Mouse (Mus musculus): ENCODE data around the gene Kcnn3. TPM values are rescaled to one million over a fixed set of nuclear protein-coding genes. Genes with fewer than 3 reads are reported as not detected.

The Kcnn3 gene
- polyA plus RNA-seq, 1 experiment = not detected

DNA sequence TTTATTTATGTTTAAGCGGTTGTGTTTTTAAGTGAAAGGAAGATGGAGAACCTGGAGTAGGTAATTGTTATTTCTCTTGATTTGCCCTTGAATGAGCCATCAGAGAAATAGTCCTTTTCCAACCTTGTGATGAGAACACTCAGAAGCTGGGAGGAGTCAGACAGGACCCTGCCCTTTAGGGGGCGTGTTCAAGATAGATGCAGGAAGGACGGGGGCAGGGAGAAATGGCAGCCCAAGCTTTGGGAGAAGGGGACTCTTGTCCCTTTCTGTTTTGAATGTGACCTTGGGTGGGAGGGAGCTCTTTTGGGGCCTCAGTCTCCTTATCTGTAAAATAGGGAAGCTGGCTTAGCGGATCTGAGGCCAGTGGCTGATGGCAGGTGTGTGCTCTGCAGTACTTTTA, 34.0 kb downstream of the Kcnn3 start:
- TF ChIP-seq FLI1 (IDR thresholded peaks at IDR 0.05; ENCODE audit: low read length) (no peak), GATA1 (IDR thresholded peaks at IDR 0.05; ENCODE audit: borderline replicate concordance, low read length) (no peak)
- no peak overlapping the region for H3K4me3 ChIP-seq (replicated peaks)

DNA sequence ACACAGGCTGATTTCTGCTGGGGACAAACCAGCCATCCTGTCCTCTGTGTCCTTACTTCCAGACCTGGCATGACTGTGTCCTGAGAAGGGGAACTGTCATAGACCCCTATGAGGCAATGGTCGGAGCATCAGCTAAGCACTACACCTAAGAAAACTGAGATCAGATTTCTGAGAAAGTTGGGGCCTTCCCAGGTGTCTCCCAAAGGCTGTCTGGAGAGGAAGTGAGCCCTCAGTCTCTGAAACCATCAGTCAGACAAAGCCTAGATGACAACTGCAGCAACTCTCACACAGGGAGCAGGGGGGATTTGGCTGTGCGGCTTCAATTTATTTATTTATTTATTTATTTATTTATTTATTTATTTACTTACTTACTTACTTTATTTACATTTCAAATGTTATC, 34.6 kb downstream of the Kcnn3 start:
- H3K27me3 ChIP-seq (replicated peaks) = peaks cover 63% of the 10 kb centered on the region
- TF ChIP-seq FLI1 (IDR thresholded peaks at IDR 0.05; ENCODE audit: low read length) (no peak), GATA1 (IDR thresholded peaks at IDR 0.05; ENCODE audit: borderline replicate concordance, low read length) (no peak)

More for the DNA sequence above, 34.0 kb downstream of the Kcnn3 start:
- no peaks in the 10 kb centered on the region for H3K36me3 ChIP-seq (replicated peaks; ENCODE audit: low read length)
- peaks cover 62% of the 10 kb centered on the region for H3K27me3 ChIP-seq (replicated peaks)
- peaks cover 2% of the 10 kb centered on the region; the same call in 1 of the 2 replicates for H3K9me3 ChIP-seq
- H3K4me1 ChIP-seq = peaks cover 12% of the 10 kb centered on the region

DNA sequence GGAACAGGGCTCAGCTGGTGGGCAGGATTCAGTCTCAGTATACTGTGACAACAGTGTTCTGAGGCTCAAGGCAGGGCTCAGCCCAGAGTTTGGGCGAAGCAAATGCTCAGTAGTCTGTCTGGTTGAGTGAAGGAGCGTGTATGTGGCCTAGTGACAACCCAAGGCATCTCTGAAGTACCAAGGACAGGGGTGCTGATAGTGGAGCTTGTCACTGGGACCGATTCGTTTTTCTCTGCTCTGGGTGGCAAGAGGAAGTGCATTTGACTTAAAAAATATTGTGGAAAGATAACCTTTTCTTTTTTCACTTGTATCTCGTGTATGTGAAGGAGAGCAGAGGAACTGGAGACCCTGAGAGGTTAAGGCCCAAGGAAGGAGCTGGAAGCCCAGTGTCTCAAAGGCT, 37.8 kb downstream of the Kcnn3 start:
- Histone ChIP-seq H3K4me3 (replicated peaks) (no peak overlapping the region), H3K27me3 (replicated peaks) (peaks cover 55% of the 10 kb centered on the region), H3K4me1 (peaks cover 4% of the 10 kb centered on the region; the same call in 1 of the 2 replicates), H3K9me3 (peaks cover 2% of the 10 kb centered on the region; the same call in 1 of the 2 replicates), H3K36me3 (replicated peaks; ENCODE audit: low read length) (no peaks in the 10 kb centered on the region)
- TF ChIP-seq GATA1 (IDR thresholded peaks at IDR 0.05; ENCODE audit: borderline replicate concordance, low read length) (no peak), FLI1 (IDR thresholded peaks at IDR 0.05; ENCODE audit: low read length) (no peak)

More for the DNA sequence above, 34.6 kb downstream of the Kcnn3 start:
- Histone ChIP-seq H3K4me1 (peaks cover 5% of the 10 kb centered on the region), H3K9me3 (peaks cover 2% of the 10 kb centered on the region; the same call in 1 of the 2 replicates), H3K36me3 (replicated peaks; ENCODE audit: low read length) (no peaks in the 10 kb centered on the region), H3K4me3 (replicated peaks) (no peak overlapping the region)

DNA sequence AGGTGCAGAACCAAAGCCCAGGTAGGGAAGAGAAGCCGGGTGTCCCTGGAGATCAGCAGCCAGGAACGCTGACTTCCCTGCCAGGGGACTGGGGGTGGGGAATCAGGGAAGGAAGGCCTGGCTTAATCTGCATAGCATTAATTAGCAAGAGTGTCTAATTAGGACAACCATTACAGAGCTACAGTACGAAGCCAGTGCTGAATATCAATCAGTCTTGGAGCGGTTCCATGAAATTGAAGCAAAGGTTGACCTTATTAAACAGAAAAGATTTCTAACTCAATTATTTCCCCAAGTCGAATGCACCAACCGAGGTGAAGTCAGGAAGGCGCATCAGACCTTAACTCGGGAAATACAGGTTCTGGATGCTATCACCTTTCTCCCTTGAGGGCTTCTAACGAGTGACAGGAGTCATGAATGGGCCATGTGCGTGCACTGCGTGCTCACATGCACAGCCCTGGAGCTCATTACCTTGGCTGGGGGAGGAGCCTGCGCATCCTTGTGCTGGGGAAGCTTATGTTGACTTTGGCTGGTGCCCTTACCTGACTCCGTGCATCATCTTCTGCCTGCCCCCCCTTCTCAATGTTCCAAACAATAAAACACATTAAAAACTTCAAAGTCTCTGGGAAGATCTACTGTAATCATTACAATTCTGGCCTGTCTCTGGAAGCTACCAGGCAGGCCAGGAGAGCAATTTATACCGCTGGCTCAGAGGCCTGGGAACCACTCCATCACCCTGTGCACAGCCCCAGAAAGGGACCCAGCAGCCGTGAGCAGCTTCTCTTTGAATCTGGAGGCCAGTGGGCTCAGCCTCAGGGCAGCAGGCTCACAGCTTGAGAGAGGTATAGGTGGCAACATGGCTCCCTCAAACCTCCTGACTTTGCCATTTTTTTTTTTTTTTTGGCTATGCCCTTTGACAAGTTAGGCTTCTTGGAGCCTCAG, 39.3 kb downstream of the Kcnn3 start:
- Histone ChIP-seq H3K4me1 (peaks cover 4% of the 10 kb centered on the region; the same call in 1 of the 2 replicates), H3K9me3 (no peaks in the 10 kb centered on the region), H3K27me3 (replicated peaks) (peaks cover 61% of the 10 kb centered on the region), H3K36me3 (replicated peaks; ENCODE audit: low read length) (no peaks in the 10 kb centered on the region), H3K4me3 (replicated peaks) (no peak overlapping the region)
- TF ChIP-seq FLI1 (IDR thresholded peaks at IDR 0.05; ENCODE audit: low read length) (no peak), GATA1 (IDR thresholded peaks at IDR 0.05; ENCODE audit: borderline replicate concordance, low read length) (no peak)

DNA sequence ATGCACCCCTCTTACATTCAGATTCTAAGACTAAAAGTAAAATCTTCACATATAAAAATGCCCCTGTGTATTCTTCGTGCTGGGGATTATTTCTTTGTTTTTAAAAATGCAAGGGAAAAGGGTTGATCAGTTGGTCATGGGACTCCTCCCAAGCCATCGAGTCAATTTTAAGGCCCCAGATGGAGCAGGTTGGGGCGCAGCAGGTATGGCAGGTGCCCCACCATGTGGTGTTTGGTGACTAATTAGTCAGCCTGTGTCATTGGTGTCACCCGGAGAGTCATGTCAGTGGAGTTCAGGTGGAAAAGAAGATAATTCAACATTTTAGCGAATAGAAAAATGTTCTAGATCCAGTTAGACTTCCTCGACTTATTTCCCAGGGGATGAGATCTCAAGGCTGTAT, 41.4 kb downstream of the Kcnn3 start:
- Histone ChIP-seq H3K36me3 (replicated peaks; ENCODE audit: low read length) (no peaks in the 10 kb centered on the region), H3K4me1 (peaks cover under 1% of the 10 kb centered on the region; the same call in 1 of the 2 replicates), H3K9me3 (no peaks in the 10 kb centered on the region), H3K4me3 (replicated peaks) (no peak overlapping the region), H3K27me3 (replicated peaks) (peaks cover 62% of the 10 kb centered on the region)
- TF ChIP-seq GATA1 (IDR thresholded peaks at IDR 0.05; ENCODE audit: borderline replicate concordance, low read length) = no peak
- TF ChIP-seq FLI1 (IDR thresholded peaks at IDR 0.05; ENCODE audit: low read length) = no peak

DNA sequence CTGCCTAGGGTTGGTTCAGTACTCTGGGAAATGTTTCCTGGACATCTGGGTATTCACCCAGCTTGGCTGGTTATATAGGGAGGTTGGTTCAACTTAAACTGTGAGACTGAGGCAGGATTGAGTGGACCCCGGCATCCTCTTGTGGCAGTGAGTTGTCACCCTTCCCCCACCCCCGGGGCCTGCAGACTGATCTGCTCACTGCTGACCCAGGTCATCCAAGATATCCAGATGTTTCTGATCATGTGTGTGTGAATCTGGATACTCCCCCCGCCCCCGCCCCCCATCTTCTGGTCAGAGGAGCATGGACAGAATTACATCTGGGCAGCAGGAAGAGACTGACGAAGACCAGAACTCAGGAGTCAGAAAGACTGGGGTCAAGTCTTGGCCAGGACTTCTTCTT, 45.4 kb downstream of the Kcnn3 start:
- Histone ChIP-seq H3K27me3 (replicated peaks) (peaks cover 50% of the 10 kb centered on the region), H3K36me3 (replicated peaks; ENCODE audit: low read length) (no peaks in the 10 kb centered on the region), H3K9me3 (0 out of 2 replicates have a peak, but pooled peaks cover 3% of the 10 kb centered on the region), H3K4me3 (replicated peaks) (no peak overlapping the region), H3K4me1 (peaks cover 5% of the 10 kb centered on the region)
- TF ChIP-seq FLI1 (IDR thresholded peaks at IDR 0.05; ENCODE audit: low read length) (no peak), GATA1 (IDR thresholded peaks at IDR 0.05; ENCODE audit: borderline replicate concordance, low read length) (no peak)

DNA sequence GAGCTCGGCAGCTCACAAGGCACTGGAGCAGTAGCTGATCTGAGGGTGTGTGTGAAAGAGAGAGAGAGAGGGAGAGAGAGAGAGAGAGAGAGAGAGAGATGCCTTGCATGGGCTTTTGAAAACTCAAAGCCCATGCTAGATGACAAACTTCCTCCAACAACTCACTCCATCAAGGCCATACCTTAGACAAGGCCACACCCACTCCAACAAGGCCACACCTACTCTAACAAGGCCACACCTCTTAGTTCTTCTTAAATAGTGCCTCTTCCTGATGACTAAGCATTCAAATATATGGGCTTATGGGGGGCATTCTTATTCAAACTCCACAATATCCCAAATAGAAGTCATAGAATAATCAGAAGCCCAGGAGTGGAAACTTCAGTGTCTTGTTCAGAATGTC, 49.1 kb downstream of the Kcnn3 start:
- Histone ChIP-seq H3K4me1 (peaks cover 5% of the 10 kb centered on the region), H3K4me3 (replicated peaks) (no peak overlapping the region), H3K27me3 (replicated peaks) (peaks cover 59% of the 10 kb centered on the region), H3K36me3 (replicated peaks; ENCODE audit: low read length) (no peaks in the 10 kb centered on the region), H3K9me3 (0 out of 2 replicates have a peak, but pooled peaks cover 3% of the 10 kb centered on the region)
- no peak for TF ChIP-seq GATA1 (IDR thresholded peaks at IDR 0.05; ENCODE audit: borderline replicate concordance, low read length)
- TF ChIP-seq FLI1 (IDR thresholded peaks at IDR 0.05; ENCODE audit: low read length) = no peak

DNA sequence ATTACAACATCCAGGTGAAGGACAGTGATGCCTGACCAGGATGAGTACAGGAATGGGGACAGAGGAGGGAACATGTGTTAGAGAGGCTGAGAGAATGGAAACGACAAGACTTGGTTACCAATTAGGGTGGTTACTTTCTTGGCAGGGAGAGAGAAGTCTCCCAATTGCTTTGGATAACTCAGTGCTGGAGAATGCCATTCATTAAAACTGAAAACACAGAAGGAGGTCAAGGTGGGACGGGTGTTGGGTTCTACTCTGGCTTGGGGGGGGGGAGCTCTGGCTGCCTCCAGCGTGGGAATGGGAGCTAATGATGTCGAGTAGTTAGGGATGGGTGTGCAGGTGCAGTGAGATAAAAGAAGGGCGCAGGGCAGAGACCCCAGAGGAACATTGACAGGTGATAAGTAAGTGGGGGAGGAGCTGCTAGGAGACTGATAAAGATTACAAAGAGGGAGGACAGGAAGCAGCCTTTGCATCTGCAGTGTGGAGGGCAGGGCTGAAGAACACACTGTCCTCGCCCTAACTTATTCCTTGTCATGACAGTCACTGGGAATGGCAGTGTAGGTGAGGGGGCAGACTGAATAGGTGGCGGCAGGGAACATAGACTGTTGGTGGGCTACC, 49.9 kb downstream of the Kcnn3 start:
- H3K4me1 ChIP-seq = peaks cover 5% of the 10 kb centered on the region
- peak overlapping the region; percentile 62 for H3K4me3 ChIP-seq (replicated peaks)
- H3K36me3 ChIP-seq (replicated peaks; ENCODE audit: low read length) = no peaks in the 10 kb centered on the region
- H3K27me3 ChIP-seq (replicated peaks) = peaks cover 57% of the 10 kb centered on the region
- H3K9me3 ChIP-seq = peaks cover 3% of the 10 kb centered on the region; the same call in 1 of the 2 replicates
- TF ChIP-seq FLI1 (IDR thresholded peaks at IDR 0.05; ENCODE audit: low read length) = no peak
- TF ChIP-seq GATA1 (IDR thresholded peaks at IDR 0.05; ENCODE audit: borderline replicate concordance, low read length) = no peak

DNA sequence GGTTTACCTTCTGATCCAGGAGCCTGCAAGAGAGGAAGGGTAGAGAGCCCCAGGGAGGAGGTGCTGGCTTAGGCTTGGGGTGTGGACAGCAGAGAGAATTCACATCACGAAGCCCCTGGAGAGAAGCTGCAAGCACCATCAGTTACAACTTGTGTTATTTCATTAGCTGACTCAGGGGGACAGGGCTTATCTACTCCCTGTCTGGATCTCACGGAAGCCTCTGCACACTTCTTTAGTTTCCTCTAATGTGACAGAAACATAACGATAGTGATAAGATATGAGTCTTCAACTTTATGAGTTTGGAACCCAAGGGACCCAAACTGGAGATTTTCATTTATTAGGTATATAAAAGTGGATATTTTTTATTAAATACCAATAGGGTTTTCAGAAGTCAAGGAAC, 50.4 kb downstream of the Kcnn3 start:
- Histone ChIP-seq H3K36me3 (replicated peaks; ENCODE audit: low read length) (no peaks in the 10 kb centered on the region), H3K27me3 (replicated peaks) (peaks cover 55% of the 10 kb centered on the region), H3K4me1 (peaks cover 5% of the 10 kb centered on the region), H3K4me3 (replicated peaks) (no peak overlapping the region), H3K9me3 (peaks cover 8% of the 10 kb centered on the region)
- no peak for TF ChIP-seq GATA1 (IDR thresholded peaks at IDR 0.05; ENCODE audit: borderline replicate concordance, low read length)
- no peak for TF ChIP-seq FLI1 (IDR thresholded peaks at IDR 0.05; ENCODE audit: low read length)

Measured in megakaryocyte, embryonic 14.5 days (primary cell).